Mouse (Mus musculus) cerebral cortex, adult 2 months (tissue): ENCODE data around the gene Atp6v1c2.

Experiments used
- WGBS: fragments of 180-500 bp; shearing (Covaris S2); methylation state at CpG from one replicate; pipeline ENCODE4 v1.1.7; 2018; 5-methylcytosine and 5-hydroxymethylcytosine counted together

Gene Atp6v1c2

GRCm38 (mm10) chr12:17324549-17325470 is 4.3 kb downstream of the Atp6v1c2 start:
- WGBS = 4% methylated on average over 51 of the region's 51 CpGs

GRCm38 (mm10) chr12:17318453-17318852 is 10.7 kb downstream of the Atp6v1c2 start:
- WGBS = 87% methylated on average over 3 of the region's 3 CpGs

GRCm38 (mm10) chr12:17317970-17318369 is 11.2 kb downstream of the Atp6v1c2 start:
- WGBS = 85% methylated on average over 4 of the region's 4 CpGs

GRCm38 (mm10) chr12:17316096-17316495 is 13.1 kb downstream of the Atp6v1c2 start:
- WGBS = 92% methylated on average over 5 of the region's 5 CpGs

- WGBS = 30% methylated on average over 16 of the region's 16 CpGs
Observed at GRCm38 (mm10) chr12:17310852-17311839, 18.0 kb downstream of the Atp6v1c2 start.

- 61% methylated on average over 4 of the region's 4 CpGs for WGBS
Observed at GRCm38 (mm10) chr12:17308246-17308645, 20.9 kb downstream of the Atp6v1c2 start.

GRCm38 (mm10) chr12:17305445-17305844 is 23.7 kb downstream of the Atp6v1c2 start:
- 74% methylated on average over 7 of the region's 7 CpGs for WGBS

GRCm38 (mm10) chr12:17299902-17300301 is 29.3 kb downstream of the Atp6v1c2 start:
- 87% methylated on average over 1 of the region's 1 CpGs for WGBS

- 88% methylated on average over 2 of the region's 2 CpGs for whole genome bisulfite sequencing
Observed at GRCm38 (mm10) chr12:17296899-17297298, 32.3 kb downstream of the Atp6v1c2 start.

GRCm38 (mm10) chr12:17290569-17290968 is 38.6 kb downstream of the Atp6v1c2 start:
- WGBS = 55% methylated on average over 4 of the region's 4 CpGs

- 83% methylated on average over 2 of the region's 2 CpGs for whole genome bisulfite sequencing
Observed at GRCm38 (mm10) chr12:17289913-17290312, 39.2 kb downstream of the Atp6v1c2 start.

- 83% methylated on average over 2 of the region's 2 CpGs for WGBS
Observed at GRCm38 (mm10) chr12:17289060-17289459, 40.1 kb downstream of the Atp6v1c2 start.

- WGBS = 89% methylated on average over 4 of the region's 4 CpGs
Observed at GRCm38 (mm10) chr12:17288496-17288895, 40.7 kb downstream of the Atp6v1c2 start.

GRCm38 (mm10) chr12:17273841-17274240 is 55.3 kb downstream of the Atp6v1c2 start:
- 67% methylated on average over 7 of the region's 7 CpGs for WGBS

GRCm38 (mm10) chr12:17271272-17271671 is 57.9 kb downstream of the Atp6v1c2 start:
- 76% methylated on average over 1 of the region's 1 CpGs for WGBS

- 3% methylated on average over 4 of the region's 4 CpGs for WGBS
Observed at GRCm38 (mm10) chr12:17267316-17267715, 61.8 kb downstream of the Atp6v1c2 start.

GRCm38 (mm10) chr12:17266673-17266990 is 62.5 kb downstream of the Atp6v1c2 start:
- WGBS = 0% methylated on average over 21 of the region's 21 CpGs

GRCm38 (mm10) chr12:17265971-17266672 is 63.0 kb downstream of the Atp6v1c2 start, which contains the start of gene Pdia6:
Gene Pdia6, plus strand, starts transcription at chr12:17266545.
- WGBS = 1% methylated on average over 48 of the region's 48 CpGs

- WGBS = 88% methylated on average over 2 of the region's 2 CpGs
Observed at GRCm38 (mm10) chr12:17264826-17265225, 64.3 kb downstream of the Atp6v1c2 start.

- WGBS = 82% methylated on average over 3 of the region's 3 CpGs
Observed at GRCm38 (mm10) chr12:17263881-17264280, 65.3 kb downstream of the Atp6v1c2 start.

- WGBS = 76% methylated on average over 3 of the region's 3 CpGs
Observed at GRCm38 (mm10) chr12:17261005-17261404, 68.2 kb downstream of the Atp6v1c2 start.

GRCm38 (mm10) chr12:17258431-17258830 is 70.7 kb downstream of the Atp6v1c2 start:
- WGBS = 78% methylated on average over 7 of the region's 7 CpGs
